Mouse (Mus musculus): ENCODE data around the gene Scamp5.

GRCm38 (mm10) chr9:57431202-57431601, 36.7 kb downstream of the Scamp5 start:
- TF ChIP-seq CTCF (IDR thresholded peaks at IDR 0.05) (no peak), EP300 (IDR thresholded peaks at IDR 0.05) (no peak)

Data from lung, postnatal 0 days (tissue).